Mouse (Mus musculus) heart, embryonic 15.5 days (tissue): ENCODE measurements around the gene Tmpo. TPM values are rescaled to one million over a fixed set of nuclear protein-coding genes. Genes with fewer than 3 reads are reported as not detected.
A peak's percentile ranks its signal among the peaks of the same experiment; 100 is the strongest.

Experiments
- ATAC-seq: fragments of 200-750 bp; cut with Nextera tagmentation; replicated peaks from 2 replicates; pipeline ENCODE4 v1.8.0; 2017; ENCODE audit warnings: low read depth, moderate TSS enrichment; ENCODE audit not compliant: insufficient number of reproducible peaks, insufficient read depth, low FRiP score
- H3K27ac ChIP-seq: fragments of 300-500 bp; sonication (generic); 2 replicates; pipeline ENCODE4 v1.5.1; 2015; ENCODE audit warnings: mild to moderate bottlenecking, inconsistent platforms
- H3K27me3 ChIP-seq: fragments of 300-500 bp; sonication (generic); 2 replicates; pipeline ENCODE4 v1.6.1; 2015; ENCODE audit warnings: inconsistent platforms
- H3K36me3 ChIP-seq: fragments of 300-500 bp; sonication (generic); 2 replicates; pipeline ENCODE4 v1.6.1; 2015; ENCODE audit warnings: mild to moderate bottlenecking, inconsistent platforms
- H3K4me1 ChIP-seq: fragments of 300-500 bp; sonication (generic); replicated peaks from 2 replicates; pipeline ENCODE4 v1.6.1; 2015; ENCODE audit warnings: inconsistent platforms
- H3K4me2 ChIP-seq: fragments of 300-500 bp; sonication (generic); 2 replicates; pipeline ENCODE4 v1.6.1; 2015; ENCODE audit warnings: inconsistent platforms, mild to moderate bottlenecking, moderate library complexity
- H3K4me3 ChIP-seq: fragments of 300-500 bp; sonication (generic); 2 replicates; pipeline ENCODE4 v1.5.1; 2015; ENCODE audit warnings: mild to moderate bottlenecking, inconsistent platforms
- H3K9ac ChIP-seq: fragments of 300-500 bp; sonication (generic); 2 replicates; pipeline ENCODE4 v1.6.1; 2015; ENCODE audit warnings: mild to moderate bottlenecking, inconsistent platforms
- H3K9me3 ChIP-seq: fragments of 300-500 bp; sonication (generic); replicated peaks from 2 replicates; pipeline ENCODE4 v1.6.1; 2016; ENCODE audit warnings: inconsistent platforms
- WGBS: fragments of 180-500 bp; shearing (Covaris S2); methylation state at CpG from one replicate; pipeline ENCODE4 v1.1.7; 2015; ENCODE audit warnings: mixed read lengths; 5-methylcytosine and 5-hydroxymethylcytosine counted together
- polyA plus RNA-seq: library from polyadenylated mRNA; unstranded; fragments of >200 nt; fragmentation: Nextera tagmentation; extraction: Ambion mirVana; gene quantifications from 2 replicates; pipeline ENCODE4 v1.2.1, GENCODE M21; 2015

Tmpo gene
- polyA plus RNA-seq, 1 experiment from 2014 or later = 154 TPM

DNA sequence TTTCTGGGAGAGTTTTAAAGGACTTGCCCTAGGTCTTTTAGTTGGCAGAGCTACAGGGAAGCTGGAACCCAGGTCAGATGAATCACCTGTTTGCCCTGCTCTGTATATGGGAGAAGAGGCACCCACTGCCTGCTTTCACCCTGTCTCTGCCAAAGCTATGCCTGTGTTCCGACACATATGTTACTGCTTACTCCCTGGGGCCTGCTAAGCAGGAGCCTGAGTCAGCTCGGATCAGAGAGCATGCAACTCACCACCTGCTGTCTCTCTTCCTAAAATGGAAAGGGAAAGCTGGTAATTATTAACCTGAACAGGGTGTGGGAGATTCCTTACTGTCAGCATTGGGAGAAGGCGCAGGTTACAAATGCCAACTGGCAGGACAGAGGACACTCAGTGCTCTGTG is 2.2 kb upstream of the Tmpo start:
- H3K27ac ChIP-seq = peak overlapping the region; percentile 99
- H3K36me3 ChIP-seq = no peaks in the 10 kb centered on the region
- no peaks in the 10 kb centered on the region for H3K9me3 ChIP-seq
- peaks cover 20% of the 10 kb centered on the region for H3K4me1 ChIP-seq
- H3K9ac ChIP-seq = no peak overlapping the region
- H3K4me2 ChIP-seq = no peak overlapping the region; the same call in 1 of the 2 replicates
- no peak for ATAC-seq
- 51% methylated on average over 3 of the region's 3 CpGs for WGBS
- no peaks in the 10 kb centered on the region for H3K27me3 ChIP-seq
- no peak overlapping the region for H3K4me3 ChIP-seq

DNA sequence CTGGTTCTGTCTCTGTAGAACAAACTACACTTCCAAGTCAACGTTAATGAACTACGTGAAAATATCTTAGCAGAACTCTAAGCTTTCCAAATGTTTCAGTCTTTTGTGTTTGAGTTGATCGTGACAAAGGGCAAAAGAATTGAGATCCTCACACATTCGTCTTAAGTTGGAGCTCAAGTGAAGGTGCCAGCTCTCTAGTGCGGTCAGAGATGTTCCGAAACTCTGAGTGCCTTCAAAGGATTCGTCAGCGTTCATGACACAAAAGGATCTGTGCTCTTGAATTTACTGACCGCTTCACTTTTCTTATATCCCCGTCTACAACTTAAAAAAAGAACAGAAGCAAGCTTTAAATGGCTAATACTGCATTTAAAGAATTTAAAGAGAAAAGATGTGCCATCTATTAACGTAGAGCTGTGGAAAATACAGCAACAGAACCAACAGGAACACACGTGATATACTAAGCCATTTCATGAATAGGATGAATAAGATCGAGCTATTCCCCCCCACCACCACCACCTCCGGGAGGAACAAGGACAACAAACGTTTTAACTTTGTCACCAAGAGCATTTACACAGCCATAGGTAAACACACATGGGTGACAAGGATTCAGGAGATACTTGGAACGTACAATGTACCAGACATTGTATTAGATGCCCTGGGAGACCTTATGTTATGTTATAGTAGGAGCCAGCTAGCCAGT is 1.3 kb upstream of the Tmpo start:
- WGBS = 4% methylated on average over 16 of the region's 16 CpGs
- Histone ChIP-seq H3K27ac (peak overlapping the region; percentile 99), H3K9me3 (no peaks in the 10 kb centered on the region), H3K9ac (peak overlapping the region; percentile 54), H3K36me3 (no peaks in the 10 kb centered on the region), H3K4me2 (peak overlapping the region; percentile 61), H3K27me3 (no peaks in the 10 kb centered on the region), H3K4me3 (peak overlapping the region; percentile 61), H3K4me1 (peaks cover 23% of the 10 kb centered on the region)
- no peak for ATAC-seq

DNA sequence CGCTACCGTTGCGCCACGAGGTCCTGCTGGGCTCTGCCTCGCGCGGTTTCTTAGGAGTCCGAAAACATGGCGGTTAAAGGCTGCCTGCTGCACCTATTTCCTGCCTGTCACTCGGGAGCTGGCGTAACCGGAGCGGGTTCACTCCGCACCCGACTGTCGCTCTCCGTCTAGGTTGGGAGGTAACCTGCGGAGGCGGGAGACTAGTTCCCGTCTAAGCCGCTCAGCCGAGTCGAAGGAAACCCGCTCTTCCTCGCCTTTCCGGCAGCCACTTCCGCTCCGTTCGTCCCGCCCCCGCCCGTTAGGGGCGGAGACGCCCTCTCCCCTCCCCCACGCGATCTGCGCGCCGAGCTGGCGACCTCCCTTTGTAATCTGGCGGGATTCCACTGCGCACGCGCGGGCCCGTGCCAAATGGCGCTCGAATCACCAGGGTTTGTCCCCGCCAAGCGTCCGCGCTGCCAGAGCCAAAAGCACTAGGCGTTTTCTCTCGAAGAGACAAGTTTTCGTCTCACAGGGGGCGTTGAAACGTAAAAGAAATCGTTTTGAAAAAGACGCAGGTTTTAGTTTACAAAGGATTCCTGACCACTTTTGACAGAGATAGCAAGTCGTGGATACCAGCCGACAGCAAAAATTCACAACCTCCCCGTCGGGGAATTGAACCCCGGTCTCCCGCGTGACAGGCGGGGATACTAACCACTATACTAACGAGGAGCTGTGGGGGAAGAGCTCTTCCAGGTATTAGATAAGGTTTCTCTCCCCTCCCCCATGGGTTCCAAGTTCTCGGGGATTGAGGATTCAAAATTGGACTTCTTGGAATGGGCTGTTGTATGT is 560 bp upstream of the Tmpo start:
- Histone ChIP-seq H3K27me3 (no peaks in the 10 kb centered on the region), H3K9me3 (no peaks in the 10 kb centered on the region), H3K27ac (peak overlapping the region; percentile 99), H3K4me1 (peaks cover 23% of the 10 kb centered on the region), H3K4me3 (peak overlapping the region; percentile 61), H3K36me3 (no peaks in the 10 kb centered on the region), H3K4me2 (peak overlapping the region; percentile 61), H3K9ac (peak overlapping the region; percentile 62)
- WGBS = under 1% methylated on average over 69 of the region's 69 CpGs
- peak; percentile 92 for ATAC-seq

DNA sequence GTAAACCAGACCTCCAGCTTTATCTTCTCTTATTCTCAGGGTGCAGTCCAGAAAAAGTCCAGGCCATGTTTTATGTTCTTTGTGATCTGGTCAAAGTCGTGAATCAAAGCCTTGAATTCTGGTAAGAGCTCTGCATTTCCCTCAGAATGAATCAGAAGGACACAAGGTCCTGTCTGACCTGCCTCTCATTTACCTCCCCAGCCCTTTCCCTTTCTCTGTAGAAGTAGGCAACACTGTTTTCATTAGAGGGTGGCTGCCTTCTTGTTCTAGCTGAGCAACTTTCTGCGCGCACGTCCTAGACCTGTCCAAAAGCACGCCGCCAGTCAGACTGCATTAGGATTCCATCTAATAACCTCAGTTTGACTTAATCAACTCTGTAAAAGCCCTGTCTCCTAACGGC is 814 bp downstream of the Tmpo start:
- Histone ChIP-seq H3K27me3 (no peaks in the 10 kb centered on the region), H3K9ac (peak overlapping the region; percentile 62), H3K27ac (peak overlapping the region; percentile 99), H3K4me2 (peak overlapping the region; percentile 61), H3K36me3 (no peaks in the 10 kb centered on the region), H3K4me1 (peaks cover 23% of the 10 kb centered on the region), H3K4me3 (peak overlapping the region; percentile 61), H3K9me3 (no peaks in the 10 kb centered on the region)
- 31% methylated on average over 7 of the region's 7 CpGs for WGBS
- ATAC-seq = no peak

DNA sequence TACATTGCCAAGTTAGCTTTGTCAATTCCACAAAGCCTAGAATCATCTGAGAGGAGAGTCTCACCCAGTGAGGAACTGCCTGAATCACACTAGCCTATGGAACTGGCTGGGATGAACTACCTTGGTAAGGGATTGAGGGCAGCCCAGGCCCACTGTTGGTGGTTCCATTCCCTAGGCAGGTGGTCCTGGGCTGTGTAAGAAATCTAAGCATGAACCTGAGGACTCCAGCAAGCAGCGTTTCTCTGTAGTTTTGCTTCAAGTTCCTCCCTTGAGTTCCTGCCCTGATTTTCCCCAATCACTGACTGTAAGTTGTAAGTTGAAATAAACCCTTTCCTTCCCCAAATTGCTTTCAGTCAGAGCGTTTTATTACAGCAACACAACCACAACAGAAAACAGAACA is 1.3 kb downstream of the Tmpo start:
- peak overlapping the region; percentile 61 for H3K4me2 ChIP-seq
- peak overlapping the region; percentile 99 for H3K27ac ChIP-seq
- H3K9me3 ChIP-seq = no peaks in the 10 kb centered on the region
- peaks cover 23% of the 10 kb centered on the region for H3K4me1 ChIP-seq
- H3K27me3 ChIP-seq = no peaks in the 10 kb centered on the region
- ATAC-seq = no peak
- H3K36me3 ChIP-seq = no peaks in the 10 kb centered on the region
- no peak overlapping the region; the same call in 1 of the 2 replicates for H3K4me3 ChIP-seq
- H3K9ac ChIP-seq = no peak overlapping the region
- WGBS = 68% methylated on average over 2 of the region's 2 CpGs

DNA sequence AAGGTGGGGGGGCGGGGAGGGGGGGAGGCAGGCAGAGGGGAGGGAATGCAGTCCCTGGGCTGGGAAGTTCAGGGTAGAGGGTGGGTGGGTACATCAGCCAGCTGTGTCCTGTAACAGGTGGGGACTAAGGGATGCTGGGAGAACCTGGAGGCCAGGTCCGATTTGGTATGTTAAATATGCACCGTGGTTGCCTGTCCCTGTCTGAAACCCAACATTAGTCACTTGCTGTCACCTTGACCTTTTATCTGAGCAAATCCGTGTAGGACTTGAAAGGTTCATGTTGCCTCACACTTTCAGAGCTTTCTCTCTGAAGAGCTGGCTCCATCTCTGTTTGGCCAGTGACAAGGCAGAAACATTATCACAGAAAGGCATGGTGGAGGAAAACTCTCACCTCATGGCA is 3.9 kb downstream of the Tmpo start:
- no peak for ATAC-seq
- 35% methylated on average over 3 of the region's 4 CpGs for WGBS
- H3K36me3 ChIP-seq = no peaks in the 10 kb centered on the region

DNA sequence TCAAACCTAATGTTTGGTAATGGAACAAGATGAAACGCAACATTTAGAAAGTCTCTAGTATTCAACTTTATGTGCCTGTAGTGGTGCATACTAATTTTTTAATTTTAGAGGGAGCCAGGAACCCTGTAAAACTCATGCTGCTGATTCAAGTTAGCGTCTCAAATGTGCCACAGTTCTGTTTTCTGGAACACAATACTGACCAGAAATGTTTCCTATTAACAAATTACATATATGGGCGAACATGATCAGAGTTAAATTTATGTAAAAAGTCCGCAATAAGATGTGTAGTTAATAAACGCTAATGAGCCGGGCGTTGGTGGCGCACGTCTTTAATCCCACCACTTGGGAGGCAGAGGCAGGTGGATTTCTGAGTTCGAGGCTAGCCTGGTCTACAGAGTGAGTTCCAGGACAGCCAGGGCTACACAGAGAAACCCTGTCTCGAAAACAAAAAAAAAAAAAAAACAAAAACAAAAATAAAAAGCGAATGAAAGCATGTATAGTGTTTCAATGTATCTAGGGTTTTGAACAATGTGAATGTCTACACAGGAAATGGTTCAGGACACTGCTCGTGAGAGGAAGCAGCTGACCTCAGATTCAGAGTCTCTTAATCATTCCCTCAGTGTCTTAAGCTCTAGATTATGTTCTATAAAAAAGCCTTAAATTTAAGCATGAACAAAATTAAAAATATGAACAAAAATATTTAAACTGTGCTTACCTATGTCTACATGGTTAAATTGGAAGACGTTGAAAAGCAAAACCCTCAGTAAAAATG is 8.6 kb downstream of the Tmpo start:
- Histone ChIP-seq H3K4me1 (peaks cover 29% of the 10 kb centered on the region), H3K27ac (peak overlapping the region; percentile 98), H3K9ac (peak overlapping the region; percentile 79), H3K36me3 (no peaks in the 10 kb centered on the region; the same call in 1 of the 2 replicates), H3K27me3 (no peaks in the 10 kb centered on the region), H3K9me3 (no peaks in the 10 kb centered on the region), H3K4me2 (peak overlapping the region; percentile 74), H3K4me3 (peak overlapping the region; percentile 95)
- no peak for ATAC-seq
- WGBS = 79% methylated on average over 14 of the region's 14 CpGs

More for the DNA sequence above, 3.9 kb downstream of the Tmpo start:
- H3K4me1 ChIP-seq = peaks cover 15% of the 10 kb centered on the region
- H3K9ac ChIP-seq = no peak overlapping the region
- no peaks in the 10 kb centered on the region for H3K27me3 ChIP-seq
- H3K4me3 ChIP-seq = no peak overlapping the region
- H3K9me3 ChIP-seq = no peaks in the 10 kb centered on the region
- H3K4me2 ChIP-seq = no peak overlapping the region
- H3K27ac ChIP-seq = no peak overlapping the region

DNA sequence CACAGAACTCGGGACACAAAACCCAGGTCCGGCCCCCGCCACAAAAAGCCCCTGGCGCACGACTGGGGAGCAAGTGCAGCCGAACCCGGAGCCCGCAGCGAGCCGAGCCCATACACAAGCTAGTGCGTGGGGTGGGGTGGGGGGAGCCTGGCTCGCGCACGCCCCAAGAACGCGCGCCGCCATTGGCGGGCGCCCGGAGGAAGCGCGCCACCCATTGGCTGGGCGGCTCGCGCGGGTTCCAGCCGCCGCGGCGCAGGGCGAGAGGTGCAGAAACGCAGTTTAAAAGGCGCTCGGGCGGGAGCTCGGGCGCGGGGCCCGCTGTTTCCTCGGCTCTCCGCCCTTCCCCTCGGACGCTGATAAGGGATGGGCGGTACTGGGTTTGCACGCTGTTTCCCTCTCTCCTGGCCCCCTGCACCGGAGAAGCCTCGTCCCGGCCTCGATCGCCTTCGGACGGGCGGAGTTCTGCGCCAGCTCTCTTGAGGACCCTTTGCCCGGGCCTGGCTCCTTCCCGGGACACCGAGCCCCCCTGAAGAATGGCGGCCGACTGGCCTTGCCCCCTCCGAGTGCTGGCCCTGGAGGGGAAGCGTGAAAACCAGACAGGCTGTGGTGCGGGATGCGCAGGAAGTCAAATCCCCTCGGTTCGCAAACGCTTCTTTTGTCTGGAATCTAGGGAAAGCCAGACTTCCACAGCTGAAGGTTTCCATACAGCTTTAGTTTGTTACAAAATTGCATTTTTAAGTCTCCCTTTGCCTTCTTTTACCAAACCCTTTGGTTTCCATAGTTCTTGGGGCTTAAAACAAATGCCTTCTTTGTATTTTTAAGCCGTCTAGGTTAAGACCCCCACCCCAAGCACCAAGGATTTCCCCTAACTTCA is 9.4 kb downstream of the Tmpo start:
- Histone ChIP-seq H3K27me3 (no peaks in the 10 kb centered on the region), H3K4me2 (peak overlapping the region; percentile 74), H3K27ac (peak overlapping the region; percentile 98), H3K36me3 (no peaks in the 10 kb centered on the region; the same call in 1 of the 2 replicates), H3K4me1 (peaks cover 31% of the 10 kb centered on the region), H3K9ac (peak overlapping the region; percentile 100), H3K4me3 (peak overlapping the region; percentile 95), H3K9me3 (no peaks in the 10 kb centered on the region)
- under 1% methylated on average over 68 of the region's 68 CpGs for WGBS
- ATAC-seq = peak; percentile 97

DNA sequence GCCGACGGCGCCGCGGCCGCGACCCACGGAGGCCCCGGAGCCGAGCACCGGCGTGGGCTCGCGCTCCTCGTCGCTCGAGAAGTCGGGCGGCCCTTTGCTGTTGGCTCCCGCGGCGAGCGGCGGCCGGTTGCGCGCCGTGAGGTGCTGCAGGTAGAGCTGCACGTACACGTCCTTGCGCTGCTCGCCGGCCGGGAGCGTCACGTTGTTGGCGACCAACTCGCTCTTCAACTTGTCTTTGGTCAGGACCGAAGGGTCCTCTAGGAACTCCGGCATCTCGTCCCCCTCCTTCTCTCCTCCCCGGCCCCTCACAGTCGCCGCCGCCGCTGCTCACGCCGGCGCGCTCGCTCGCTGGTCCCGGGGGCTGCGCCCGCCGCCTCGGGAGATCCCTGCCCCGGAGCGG is 10.1 kb downstream of the Tmpo start:
- Histone ChIP-seq H3K9ac (peak overlapping the region; percentile 100), H3K4me1 (peaks cover 37% of the 10 kb centered on the region), H3K36me3 (no peaks in the 10 kb centered on the region; the same call in 1 of the 2 replicates), H3K9me3 (no peaks in the 10 kb centered on the region), H3K4me3 (peak overlapping the region; percentile 95), H3K27me3 (no peaks in the 10 kb centered on the region), H3K27ac (peak overlapping the region; percentile 98), H3K4me2 (peak overlapping the region; percentile 62)
- peak; percentile 24 for ATAC-seq
- WGBS = under 1% methylated on average over 54 of the region's 59 CpGs

DNA sequence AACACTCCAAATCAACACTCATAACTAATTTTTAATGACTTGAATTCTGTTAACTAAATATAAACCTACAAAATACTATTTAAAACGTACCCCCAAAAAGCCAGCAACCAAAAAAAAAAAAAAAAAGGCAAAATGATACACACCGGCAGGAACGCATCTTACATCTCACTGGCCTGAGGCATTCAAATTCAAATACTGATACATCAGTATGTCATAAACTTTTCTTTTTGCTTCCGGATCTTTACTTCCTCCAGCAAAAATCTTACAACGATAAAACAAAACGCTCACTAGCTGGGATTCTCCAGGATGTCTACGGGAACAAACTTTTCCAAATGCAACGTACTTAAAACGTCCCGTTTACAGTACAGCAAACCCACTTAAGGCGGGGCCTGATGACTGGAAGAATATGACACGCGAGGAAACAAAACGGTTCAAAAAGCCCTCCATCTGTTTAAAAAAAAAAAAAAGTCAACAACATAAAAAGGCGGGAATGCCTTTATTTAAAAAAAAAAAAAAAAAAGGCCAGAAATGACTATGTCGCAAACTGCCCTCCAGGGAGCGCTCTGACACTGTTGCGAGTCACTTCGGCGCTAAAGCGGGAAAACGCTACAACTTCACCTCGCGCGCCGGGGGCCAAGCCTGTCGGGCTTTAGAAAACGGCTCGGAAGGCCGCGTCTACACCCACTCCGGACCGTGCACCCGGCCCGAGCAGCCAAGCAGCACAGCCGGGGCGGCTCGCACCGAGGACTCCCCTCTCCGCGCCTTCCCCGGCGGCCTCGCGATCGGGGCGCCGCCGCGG is 10.8 kb downstream of the Tmpo start:
- peak overlapping the region; percentile 100 for H3K9ac ChIP-seq
- H3K4me3 ChIP-seq = peak overlapping the region; percentile 95
- peaks cover 43% of the 10 kb centered on the region for H3K4me1 ChIP-seq
- H3K36me3 ChIP-seq = peaks cover 6% of the 10 kb centered on the region
- under 1% methylated on average over 48 of the region's 50 CpGs for WGBS
- H3K4me2 ChIP-seq = peak overlapping the region; percentile 62
- no peak; the same call in 1 of the 2 replicates for ATAC-seq
- no peaks in the 10 kb centered on the region for H3K9me3 ChIP-seq
- H3K27ac ChIP-seq = peak overlapping the region; percentile 98
- H3K27me3 ChIP-seq = no peaks in the 10 kb centered on the region
